Mouse (Mus musculus) cerebellum, adult 2 months (tissue): ENCODE results near the gene Krtap29-1. TPM values are rescaled to one million over a fixed set of nuclear protein-coding genes. Genes with fewer than 3 reads are reported as not detected.

Experiments
- DNase-seq, 2 experiments: peaks; one replicate each; pipeline ENCODE4 v3.0.0; 2021
- H3K27ac ChIP-seq: fragments of 200-500 bp; 2 replicates; pipeline ENCODE4 v1.5.1; 2012; ENCODE audit warnings: low read length, control low read depth, inconsistent platforms; ENCODE audit not compliant: insufficient read depth
- H3K27me3 ChIP-seq: fragments of 200-500 bp; 2 replicates; pipeline ENCODE4 v1.6.1; 2012; ENCODE audit warnings: inconsistent platforms, mild to moderate bottlenecking, low read length, moderate library complexity; ENCODE audit not compliant: control insufficient read depth, insufficient read depth
- H3K4me1 ChIP-seq: fragments of 200-500 bp; 2 replicates; pipeline ENCODE4 v1.6.1; 2011; ENCODE audit warnings: low read length; ENCODE audit not compliant: control insufficient read depth, insufficient read depth
- H3K4me3 ChIP-seq: fragments of 200-500 bp; replicated peaks from 2 replicates; pipeline ENCODE3; 2011; ENCODE audit warnings: mild to moderate bottlenecking, low read depth, low read length, control low read depth; ENCODE audit not compliant: insufficient read depth
- CTCF ChIP-seq: fragments of 200-500 bp; IDR thresholded peaks from 2 replicates; pipeline ENCODE4 v1.5.1; 2011; ENCODE audit warnings: low read depth, mild to moderate bottlenecking, control low read depth, low read length, moderate library complexity, borderline replicate concordance; ENCODE audit not compliant: insufficient read depth
- POLR2A ChIP-seq: fragments of 200-500 bp; IDR thresholded peaks from 2 replicates; pipeline ENCODE4 v1.6.1; 2011; ENCODE audit warnings: low read length, control low read depth, borderline replicate concordance; ENCODE audit not compliant: insufficient read depth
- WGBS: fragments of 180-500 bp; shearing (Covaris S2); methylation state at CpG from one replicate; pipeline ENCODE4 v1.1.7; 2018; 5-methylcytosine and 5-hydroxymethylcytosine counted together
- polyA plus RNA-seq: library from polyadenylated mRNA; depleted of rRNA; stranded (reverse); fragments of >200 nt; gene quantifications from 2 replicates; pipeline ENCODE4 v1.2.3, GENCODE M21; 2012; rRNA removed

The Krtap29-1 gene
- polyA plus RNA-seq, 1 experiment = not detected

DNA sequence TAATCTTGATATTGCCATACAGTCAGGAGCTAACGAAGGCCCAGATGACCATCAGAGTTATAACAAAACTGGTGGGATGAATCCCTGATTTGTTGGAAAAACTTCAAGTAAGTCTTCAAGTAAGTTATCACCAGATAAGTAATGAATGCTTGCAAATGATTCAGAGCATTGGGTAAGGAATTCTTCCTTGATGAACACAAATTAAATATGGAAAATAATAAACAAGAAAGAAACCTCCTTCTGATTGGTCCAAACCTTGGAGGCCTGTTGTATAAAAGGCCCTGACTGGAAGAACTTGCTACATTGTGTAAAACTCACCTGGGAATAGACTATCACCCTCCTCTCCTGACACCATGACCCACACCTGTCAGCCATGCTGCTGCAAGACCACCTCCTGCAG is 42.9 kb downstream of the Krtap29-1 start, which contains the start of gene Krtap31-2:
Krtap31-2 (plus strand) TSS at position 301 of the 400 bp plus-strand sequence.
- Histone ChIP-seq H3K27me3 (no peaks in the 10 kb centered on the region), H3K27ac (no peak within 1 kb of the TSS), H3K4me1 (no peaks in the 10 kb centered on the region), H3K4me3 (no peak within 1 kb of the TSS)
- 85% methylated on average over 1 of the region's 1 CpGs for WGBS
- DNase-seq = no peak
- TF ChIP-seq CTCF = no peak
- TF ChIP-seq POLR2A = no peak

Other genes starting within 250 kb of the Krtap29-1 start
- gene Gm14180, start 244.8 kb downstream of the Krtap29-1 start, polyA plus RNA-seq = not detected in 2 replicates
- not detected in 2 replicates for gene Gm11595, start 206.1 kb downstream of the Krtap29-1 start, polyA plus RNA-seq
- not detected in 2 replicates for gene Krtap4-8, start 198.3 kb downstream of the Krtap29-1 start, polyA plus RNA-seq
- gene Krtap4-9, start 193.9 kb downstream of the Krtap29-1 start, polyA plus RNA-seq = not detected in 2 replicates
- gene Gm11596, start 185.6 kb downstream of the Krtap29-1 start, polyA plus RNA-seq = not detected in 2 replicates
- gene Gm11569, start 180.1 kb downstream of the Krtap29-1 start, polyA plus RNA-seq = not detected in 2 replicates
- not detected in 2 replicates for gene Gm11554, start 174.6 kb downstream of the Krtap29-1 start, polyA plus RNA-seq
- not detected in 2 replicates for gene Krtap4-13, start 169.2 kb downstream of the Krtap29-1 start, polyA plus RNA-seq
- gene Gm11564, start 163.4 kb downstream of the Krtap29-1 start, polyA plus RNA-seq = not detected in 2 replicates
- gene 2300003K06Rik, start 141.0 kb downstream of the Krtap29-1 start, polyA plus RNA-seq = not detected in 2 replicates
- gene Krtap4-16, start 127.4 kb downstream of the Krtap29-1 start, polyA plus RNA-seq = not detected in 2 replicates
- not detected in 2 replicates for gene Gm11568, start 121.1 kb downstream of the Krtap29-1 start, polyA plus RNA-seq
- gene Gm11559, start 114.6 kb downstream of the Krtap29-1 start, polyA plus RNA-seq = not detected in 2 replicates
- gene Krtap9-1, start 105.7 kb downstream of the Krtap29-1 start, polyA plus RNA-seq = not detected in 2 replicates
- not detected in 2 replicates for gene Gm11567, start 99.9 kb downstream of the Krtap29-1 start, polyA plus RNA-seq
- not detected in 2 replicates for gene Krtap31-1, start 71.1 kb downstream of the Krtap29-1 start, polyA plus RNA-seq
- gene Gm11565, start 64.3 kb downstream of the Krtap29-1 start, polyA plus RNA-seq = not detected in 2 replicates
- gene Krtap31-2, start 42.8 kb downstream of the Krtap29-1 start, polyA plus RNA-seq = not detected in 2 replicates
- not detected in 2 replicates for gene Krtap9-5, start 30.6 kb downstream of the Krtap29-1 start, polyA plus RNA-seq
- not detected in 2 replicates for gene Krtap16-1, start 7.5 kb upstream of the Krtap29-1 start, polyA plus RNA-seq
- gene Krtap17-1, start 14.9 kb upstream of the Krtap29-1 start, polyA plus RNA-seq = 0.30 and 0.80 TPM in 2 replicates
- gene Krt33a, start 37.2 kb upstream of the Krtap29-1 start, polyA plus RNA-seq = not detected in 2 replicates
- gene Krt33b, start 50.8 kb upstream of the Krtap29-1 start, polyA plus RNA-seq = not detected in 2 replicates
- gene Krt34, start 62.5 kb upstream of the Krtap29-1 start, polyA plus RNA-seq = not detected in 2 replicates
- gene Krt31, start 71.5 kb upstream of the Krtap29-1 start, polyA plus RNA-seq = not detected in 2 replicates
- gene Krt32, start 109.2 kb upstream of the Krtap29-1 start, polyA plus RNA-seq = not detected in 2 replicates
- gene Krt35, start 117.2 kb upstream of the Krtap29-1 start, polyA plus RNA-seq = not detected in 2 replicates
- not detected in 2 replicates for gene Krt36, start 126.6 kb upstream of the Krtap29-1 start, polyA plus RNA-seq
- gene Krt13, start 142.5 kb upstream of the Krtap29-1 start, polyA plus RNA-seq = not detected in 2 replicates
- 0.08 and 0.35 TPM in 2 replicates for gene Krt15, start 156.9 kb upstream of the Krtap29-1 start, polyA plus RNA-seq
- gene Krt19, start 169.6 kb upstream of the Krtap29-1 start, polyA plus RNA-seq = 0.36 and 0.51 TPM in 2 replicates
- gene Krt9, start 214.2 kb upstream of the Krtap29-1 start, polyA plus RNA-seq = 0.62 and 1.5 TPM in 2 replicates
- gene Krt14, start 228.5 kb upstream of the Krtap29-1 start, polyA plus RNA-seq = 0.11 and 0.13 TPM in 2 replicates